Mouse (Mus musculus) thymus, adult 2 months (tissue): ENCODE data around the gene Aptx.

Experiments used
- CTCF ChIP-seq: fragments of 200-500 bp; IDR thresholded peaks from 2 replicates; pipeline ENCODE4 v1.5.1; 2012; ENCODE audit warnings: mild to moderate bottlenecking, control low read depth, low read length, moderate library complexity, borderline replicate concordance; ENCODE audit not compliant: control insufficient read depth, poor library complexity, insufficient read depth; ENCODE audit errors: extremely low read depth
- POLR2A ChIP-seq: fragments of 200-500 bp; IDR thresholded peaks from 2 replicates; pipeline ENCODE4 v1.6.1; 2012; ENCODE audit warnings: mild to moderate bottlenecking, low read length, control low read depth, moderate library complexity; ENCODE audit not compliant: control insufficient read depth, poor library complexity, insufficient read depth; ENCODE audit errors: extremely low read depth

- TF ChIP-seq POLR2A = no peak
- TF ChIP-seq CTCF = no peak
These were observed 2.8 kb downstream of the Aptx start for GRCm38 (mm10) chr4:40700216-40700615.
